In the genomic region with DNA sequence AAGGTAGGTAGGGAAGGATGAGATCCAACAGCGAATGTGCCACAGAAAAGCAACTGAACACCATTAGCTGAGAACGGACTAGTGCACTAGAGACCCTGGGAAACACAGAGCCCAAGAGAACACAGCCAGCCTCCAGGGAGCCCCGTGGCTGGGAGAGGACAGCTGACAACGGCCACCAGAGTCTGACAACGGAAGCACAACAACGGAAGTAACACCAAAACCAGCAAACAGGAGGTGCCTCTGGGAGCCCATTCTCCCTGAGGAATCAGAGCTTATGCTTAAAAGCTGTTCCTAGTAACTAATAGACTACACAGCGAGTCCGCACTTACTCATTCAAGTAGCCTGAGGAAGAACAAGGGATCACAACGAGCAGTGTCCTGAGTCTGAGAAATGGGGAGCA, we compare ENCODE assay signal across 25 mouse cellular contexts. TPM values are rescaled to one million over a fixed set of nuclear protein-coding genes. Genes with fewer than 3 reads are reported as not detected.
DNase-seq lines count a peak whose midpoint lies in the region; ATAC-seq and TF ChIP-seq lines count a peak whose summit lies in the region.
"Had no signal": no experiment of that assay in that cellular context is flagged by ENCODE, and none has a peak within 500 bp of the region (broad histone marks: within the 10 kb centered on the region; RNA-seq: fewer than 3 reads in every experiment).

No protein-coding gene starts in this region.

- peak overlapping the region; percentile 38 for H3K27ac ChIP-seq in gastrocnemius, adult 2 months
- H3K27ac ChIP-seq in lung, embryonic 14.5 days (ENCODE audit: low read depth), result no peak overlapping the region
- H3K27ac ChIP-seq: heart, embryonic 15.5 days; hindbrain, embryonic 14.5 days; intestine, embryonic 15.5 days; neural tube, embryonic 12.5 days had no signal

- H3K4me2 ChIP-seq in lung, embryonic 14.5 days, result no peak overlapping the region
- H3K4me2 ChIP-seq: heart, embryonic 15.5 days; hindbrain, embryonic 14.5 days; intestine, embryonic 15.5 days; midbrain, embryonic 11.5 days; neural tube, embryonic 12.5 days had no signal

- no peaks in the 10 kb centered on the region for H3K36me3 ChIP-seq in lung, embryonic 14.5 days (ENCODE audit: insufficient read depth)
- no peaks in the 10 kb centered on the region for H3K36me3 ChIP-seq in splenic B cell, adult 2 months (ENCODE audit: control insufficient read depth, insufficient read depth, low read length, poor library complexity, severe bottlenecking)
- H3K36me3 ChIP-seq: heart, embryonic 15.5 days; intestine, embryonic 15.5 days; neural tube, embryonic 12.5 days had no signal

- H3K4me1 ChIP-seq in lung, embryonic 14.5 days (ENCODE audit: insufficient read depth), result no peaks in the 10 kb centered on the region
- H3K4me1 ChIP-seq: intestine, embryonic 15.5 days had no signal

- peak overlapping the region; percentile 11; the same call in 1 of the 2 replicates for H3K4me3 ChIP-seq in gastrocnemius, adult 2 months
- no peak overlapping the region for H3K4me3 ChIP-seq in lung, embryonic 14.5 days (ENCODE audit: low read depth, low read length)
- H3K4me3 ChIP-seq: erythroblast, embryonic 14.5 days; heart, embryonic 15.5 days; intestine, embryonic 15.5 days; neural tube, embryonic 12.5 days had no signal

- ATAC-seq in lung, embryonic 14.5 days (ENCODE audit: insufficient read depth), result no peak
- ATAC-seq in frontal cortex, adult (ENCODE audit: low TSS enrichment), result no peak
- ATAC-seq: intestine, embryonic 15.5 days had no signal

- DNase-seq in gastrocnemius, adult 2 months, result peak; percentile 29
- DNase-seq in gastrocnemius, adult 8-10 months (ENCODE audit: low spot score in 2 of 2), result no peak
- DNase-seq in lung, embryonic 14.5 days, result peak; percentile 26
- DNase-seq in lung, adult 18-20 months, result no peak
- DNase-seq in heart, adult 9 months (ENCODE audit: low spot score in 2 of 2), result peak; percentile 50 to 64
- DNase-seq in splenic B cell, adult 2 months (ENCODE audit: low read depth, low spot score), result peak; percentile 35
- DNase-seq: adrenal gland, postnatal 10 days; cerebellum, adult 18-20 months; left cerebral cortex, postnatal 4 days; right cerebral cortex, postnatal 14 days; thymus, postnatal 14 days had no signal

- intact Hi-C loops in gastrocnemius, adult 2 months (cut with DNase I), result loop anchor here (5.0 kb wide), 2 partner anchors 72 to 127 kb away; no protein-coding TSS in a partner anchor

- 61% methylated on average over 9 of the region's 9 CpGs for WGBS in lung, embryonic 14.5 days

- no peak overlapping the region for H3K9ac ChIP-seq in lung, embryonic 14.5 days
- H3K9ac ChIP-seq: heart, embryonic 15.5 days; hindbrain, embryonic 14.5 days; intestine, embryonic 15.5 days; neural tube, embryonic 12.5 days had no signal

- no peaks in the 10 kb centered on the region for H3K9me3 ChIP-seq in lung, embryonic 14.5 days (ENCODE audit: low read depth, low read length)
- H3K9me3 ChIP-seq: heart, embryonic 15.5 days; intestine, embryonic 15.5 days; neural tube, embryonic 12.5 days had no signal

- no peak for TF ChIP-seq CTCF in gastrocnemius, adult 2 months (IDR thresholded peaks at IDR 0.05)
- no peak for TF ChIP-seq CTCF in lung, embryonic 14.5 days (IDR thresholded peaks at IDR 0.05; ENCODE audit: low read depth)

- H3K27me3 ChIP-seq in lung, embryonic 14.5 days (ENCODE audit: insufficient read depth, low read length), result no peaks in the 10 kb centered on the region
- no peaks in the 10 kb centered on the region for H3K27me3 ChIP-seq in splenic B cell, adult 2 months (ENCODE audit: control insufficient read depth, insufficient read depth, low read length, poor library complexity, severe bottlenecking)
- H3K27me3 ChIP-seq: heart, embryonic 15.5 days; intestine, embryonic 15.5 days; neural tube, embryonic 12.5 days had no signal

RNA-seq across cellular contexts. Expression of a gene that starts 1.1 kb away (rescaled TPM):
- total RNA-seq in gastrocnemius, adult 2 months (2021), result not detected
- total RNA-seq in gastrocnemius, adult 8-10 months (2022), result not detected
- 0.16 TPM in 1 of 2 replicates, not detected in the other for polyA plus RNA-seq in lung, embryonic 14.5 days (2014; fragmentation: Nextera tagmentation; extraction: Ambion mirVana)
- total RNA-seq: adrenal gland, postnatal 10 days; left cerebral cortex, adult 18-20 months; left cerebral cortex, postnatal 4 days; liver, adult 2 months; monocyte, adult 5-6 weeks had no signal
- polyA plus RNA-seq: embryonic facial prominence, embryonic 11.5 days; erythroblast, embryonic 14.5 days; heart, embryonic 15.5 days; intestine, embryonic 15.5 days; kidney, embryonic 14.5 days; liver, adult 2 months; midbrain, embryonic 11.5 days; neural tube, embryonic 12.5 days; spleen, adult 2 months; stomach, embryonic 16.5 days had no signal

RNA-seq across cellular contexts. Expression of a gene that starts 16.9 kb away (rescaled TPM):
- total RNA-seq in gastrocnemius, adult 2 months (2021), result 10 to 100 TPM in 1 of 2 experiments, 1 to 10 TPM in 1; 9.7 to 10.2 TPM
- 1 to 10 TPM; 2.9 to 9.4 (median 5.3) TPM for total RNA-seq in gastrocnemius, adult 8-10 months (2022)
- polyA plus RNA-seq in lung, embryonic 14.5 days (2014; fragmentation: Nextera tagmentation; extraction: Ambion mirVana), result 46.7 and 54.5 TPM in 2 replicates

RNA-seq across cellular contexts. Expression of a gene that starts 17.1 kb away (rescaled TPM):
- 10 to 100 TPM in 1 of 2 experiments, 1 to 10 TPM in 1; 9.4 to 11.5 TPM for total RNA-seq in gastrocnemius, adult 2 months (2021)
- total RNA-seq in gastrocnemius, adult 8-10 months (2022), result 1 to 10 TPM; 7.3 to 9.8 (median 8.7) TPM
- 253 and 271 TPM in 2 replicates for polyA plus RNA-seq in lung, embryonic 14.5 days (2014; fragmentation: Nextera tagmentation; extraction: Ambion mirVana)

RNA-seq across cellular contexts. Expression of a gene that starts 50.7 kb away (rescaled TPM):
- total RNA-seq in gastrocnemius, adult 2 months (2021), result under 1 TPM; 0.67 to 0.87 TPM
- 1 to 10 TPM in 1 of 4 experiments, under 1 TPM in 3; 0.34 to 1.1 (median 0.48) TPM for total RNA-seq in gastrocnemius, adult 8-10 months (2022)
- polyA plus RNA-seq in lung, embryonic 14.5 days (2014; fragmentation: Nextera tagmentation; extraction: Ambion mirVana), result 4.7 and 5.4 TPM in 2 replicates

Comparison
In these comparisons a context has a peak if more than half of its experiments do, and no peak if none do; other contexts are left out.
1. DNase-seq: peak in gastrocnemius, adult 2 months (single experiment), lung, embryonic 14.5 days (single experiment), heart, adult 9 months (2 of 2) and splenic B cell, adult 2 months (single experiment); none in gastrocnemius, adult 8-10 months (0 of 2) and lung, adult 18-20 months (0 of 2).